Mouse (Mus musculus) ES-CJ7 (cell line): ENCODE data around the gene Zfp593.
A peak's percentile ranks its signal among the peaks of the same experiment; 100 is the strongest.

Experiments
- DNase-seq: peaks from one replicate; pipeline ENCODE4 v3.0.0; 2011; ENCODE audit warnings: low read depth, low spot score

The Zfp593 gene

GRCm38 (mm10) chr4:134234876-134235275 lies 10.5 kb downstream of the Zfp593 start:
- no peak for DNase-seq

GRCm38 (mm10) chr4:134230431-134230830 lies 15.0 kb downstream of the Zfp593 start:
- no peak for DNase-seq

- DNase-seq: no peak
Measured at GRCm38 (mm10) chr4:134227194-134227593, 18.2 kb downstream of the Zfp593 start, which contains the start of gene Catsper4. Gene Catsper4 (minus strand): TSS chr4:134227383.

- no peak for DNase-seq
Measured at GRCm38 (mm10) chr4:134222793-134223600, 22.4 kb downstream of the Zfp593 start.

- no peak for DNase-seq
Measured at GRCm38 (mm10) chr4:134206488-134207053, 38.8 kb downstream of the Zfp593 start.

- no peak for DNase-seq
Measured at GRCm38 (mm10) chr4:134203340-134203896, 42.0 kb downstream of the Zfp593 start.

GRCm38 (mm10) chr4:134202904-134203303 lies 42.5 kb downstream of the Zfp593 start, which contains the start of gene Gm7534:
Gene Gm7534 (minus strand): TSS chr4:134203004.
- no peak for DNase-seq

- DNase-seq: peak; percentile 49
Measured at GRCm38 (mm10) chr4:134199371-134199770, 46.0 kb downstream of the Zfp593 start.
